Mouse (Mus musculus) midbrain, postnatal 0 days (tissue): ENCODE results near the gene Nfatc3. TPM values are rescaled to one million over a fixed set of nuclear protein-coding genes. Genes with fewer than 3 reads are reported as not detected.
A peak's percentile ranks its signal among the peaks of the same experiment; 100 is the strongest.

ENCODE experiments used
- ATAC-seq: fragments of 200-750 bp; cut with Nextera tagmentation; 2 replicates; pipeline ENCODE4 v1.8.0; 2017; ENCODE audit warnings: moderate number of reproducible peaks, mild to moderate bottlenecking, moderate TSS enrichment, moderate library complexity; ENCODE audit not compliant: low FRiP score
- DNase-seq: peaks from one replicate; pipeline ENCODE4 v3.0.0-alpha.2; 2015; ENCODE audit warnings: low spot score
- H3K27ac ChIP-seq: fragments of 300-500 bp; sonication (generic); 2 replicates; pipeline ENCODE4 v1.5.1; 2014; ENCODE audit warnings: low read depth, mild to moderate bottlenecking, low read length, mixed read lengths
- H3K27me3 ChIP-seq: fragments of 300-500 bp; sonication (generic); 2 replicates; pipeline ENCODE4 v1.6.1; 2014; ENCODE audit warnings: low read length, control low read depth, mixed read lengths; ENCODE audit not compliant: insufficient read depth
- H3K36me3 ChIP-seq: fragments of 300-500 bp; sonication (generic); 2 replicates; pipeline ENCODE4 v1.6.1; 2014; ENCODE audit warnings: low read length, control low read depth, mixed read lengths; ENCODE audit not compliant: insufficient read depth
- H3K4me1 ChIP-seq: fragments of 300-500 bp; sonication (generic); 2 replicates; pipeline ENCODE4 v1.6.1; 2014; ENCODE audit warnings: mild to moderate bottlenecking, control low read depth, antibody characterized with exemption, low read length, mixed read lengths; ENCODE audit not compliant: insufficient read depth
- H3K4me2 ChIP-seq: fragments of 300-500 bp; sonication (generic); 2 replicates; pipeline ENCODE4 v1.6.1; 2014; ENCODE audit warnings: low read depth, mild to moderate bottlenecking, low read length, mixed read lengths; ENCODE audit not compliant: poor library complexity, severe bottlenecking
- H3K4me3 ChIP-seq: fragments of 300-500 bp; sonication (generic); 2 replicates; pipeline ENCODE4 v1.5.1; 2014; ENCODE audit warnings: low read depth, mild to moderate bottlenecking, low read length, moderate library complexity
- H3K9ac ChIP-seq: fragments of 300-500 bp; sonication (generic); replicated peaks from 2 replicates; pipeline ENCODE4 v1.6.1; 2014; ENCODE audit warnings: mild to moderate bottlenecking, low read length, moderate library complexity, mixed read lengths; ENCODE audit not compliant: poor library complexity, severe bottlenecking
- H3K9me3 ChIP-seq: fragments of 300-500 bp; sonication (generic); 2 replicates; pipeline ENCODE4 v1.6.1; 2016; ENCODE audit warnings: low read length, control low read depth
- CTCF ChIP-seq: IDR thresholded peaks from 2 replicates; pipeline ENCODE4 v1.5.1; 2016; ENCODE audit warnings: antibody characterized with exemption, mild to moderate bottlenecking
- WGBS: fragments of 180-500 bp; shearing (Covaris S2); extraction: QIAGEN DNeasy Blood & Tissue Kit; methylation state at CpG from one replicate; pipeline ENCODE4 v1.1.7; 2014; 5-methylcytosine and 5-hydroxymethylcytosine counted together
- polyA plus RNA-seq: library from polyadenylated mRNA; unstranded; fragments of >200 nt; fragmentation: Nextera tagmentation; extraction: Ambion mirVana; gene quantifications from 2 replicates; pipeline ENCODE4 v1.2.1, GENCODE M21; 2015
- total RNA-seq: library from RNA; depleted of rRNA; stranded (reverse); fragments of >200 nt; gene quantifications from 2 replicates; pipeline ENCODE4 v1.2.3, GENCODE M21; 2014; rRNA removed

The Nfatc3 gene
- total and polyA plus RNA-seq, 2 experiments from 2014 or later = 2.7 to 18.0 TPM

DNA sequence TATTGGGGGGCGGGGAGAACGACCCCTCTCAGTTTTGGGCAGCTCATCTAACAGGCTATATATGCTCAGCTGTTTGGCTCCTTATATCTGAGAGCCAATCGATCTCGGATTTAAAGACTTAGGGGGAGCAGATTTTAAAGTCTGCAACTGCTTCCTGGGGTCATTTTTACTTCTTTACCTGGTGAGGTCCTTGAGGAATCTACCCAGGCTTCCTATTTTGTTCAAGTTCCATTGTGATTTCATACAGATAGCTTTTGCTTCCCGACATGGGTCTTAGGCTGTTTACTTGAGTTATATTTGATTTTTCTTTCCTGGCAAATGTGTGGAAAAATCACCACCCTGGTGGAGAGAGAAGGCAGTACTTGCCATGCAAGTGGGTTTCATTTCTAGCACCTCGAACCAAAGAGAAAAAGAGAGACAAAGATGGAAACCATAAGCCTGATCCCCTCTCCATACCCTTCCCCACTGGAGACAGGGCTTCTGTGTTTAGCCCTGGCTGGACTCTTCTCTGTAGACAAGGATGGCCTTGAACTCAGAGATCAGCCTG, 111.4 kb downstream of the Nfatc3 start:
- no peak overlapping the region for H3K27ac ChIP-seq
- WGBS = 31% methylated on average over 6 of the region's 6 CpGs
- H3K9ac ChIP-seq = peak overlapping the region; percentile 80
- H3K4me2 ChIP-seq = peak overlapping the region; percentile 93
- ATAC-seq = no peak
- no peaks in the 10 kb centered on the region for H3K4me1 ChIP-seq
- H3K9me3 ChIP-seq = no peaks in the 10 kb centered on the region
- no peak for DNase-seq
- peak; percentile 57 for TF ChIP-seq CTCF
- no peaks in the 10 kb centered on the region for H3K36me3 ChIP-seq
- H3K27me3 ChIP-seq = no peaks in the 10 kb centered on the region
- peak overlapping the region; percentile 76 for H3K4me3 ChIP-seq

DNA sequence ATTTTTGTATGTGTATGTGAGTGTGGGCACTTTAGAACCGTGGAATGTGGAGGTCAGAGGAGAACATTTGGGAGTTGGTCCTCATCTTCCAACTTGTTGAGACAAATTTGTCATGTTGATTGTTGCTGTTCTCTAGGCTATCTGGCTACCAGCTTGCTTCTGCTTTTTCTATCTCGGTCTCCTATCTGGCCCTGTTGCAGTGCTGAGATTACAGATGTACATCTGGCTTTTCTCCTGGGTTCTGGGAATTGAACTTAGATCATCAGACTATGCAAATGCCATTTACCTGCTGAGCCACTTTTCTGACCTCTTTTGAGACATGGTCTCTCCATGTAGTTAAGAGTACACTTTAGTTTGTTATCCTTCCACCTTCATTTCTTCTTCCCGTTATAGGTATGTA, 114.9 kb downstream of the Nfatc3 start:
- Histone ChIP-seq H3K9me3 (no peaks in the 10 kb centered on the region), H3K4me1 (no peaks in the 10 kb centered on the region), H3K9ac (no peak overlapping the region), H3K27me3 (no peaks in the 10 kb centered on the region), H3K27ac (no peak overlapping the region), H3K4me2 (no peak overlapping the region), H3K4me3 (no peak overlapping the region), H3K36me3 (no peaks in the 10 kb centered on the region)
- 96% methylated on average over 3 of the region's 3 CpGs for WGBS
- no peak for DNase-seq
- TF ChIP-seq CTCF = no peak
- no peak for ATAC-seq

DNA sequence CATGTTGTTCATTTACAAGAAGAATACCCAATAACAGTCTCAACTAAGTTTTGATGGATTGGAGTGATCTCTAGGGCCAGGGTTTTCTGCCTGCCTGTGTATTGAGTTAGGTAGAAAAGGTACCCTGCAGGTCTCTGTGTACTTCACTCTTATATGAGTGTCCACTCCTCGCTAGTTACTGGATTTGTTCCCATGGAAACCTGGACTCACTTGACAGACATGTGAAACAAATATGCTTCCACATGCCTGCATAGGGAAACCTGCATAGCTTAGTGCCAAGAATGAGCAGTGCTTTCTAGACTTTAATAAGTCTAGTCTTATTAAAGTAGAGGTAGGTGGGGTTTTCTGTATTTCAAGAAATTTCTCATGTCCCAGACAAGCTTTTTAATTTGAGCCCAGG, 118.3 kb downstream of the Nfatc3 start:
- WGBS = 10% methylated on average over 1 of the region's 1 CpGs
- no peaks in the 10 kb centered on the region for H3K27me3 ChIP-seq
- H3K4me2 ChIP-seq = no peak overlapping the region
- no peak overlapping the region for H3K4me3 ChIP-seq
- H3K36me3 ChIP-seq = no peaks in the 10 kb centered on the region
- no peaks in the 10 kb centered on the region for H3K9me3 ChIP-seq
- H3K9ac ChIP-seq = no peak overlapping the region
- H3K27ac ChIP-seq = no peak overlapping the region
- TF ChIP-seq CTCF = no peak
- peak; percentile 9 for DNase-seq
- H3K4me1 ChIP-seq = no peaks in the 10 kb centered on the region
- ATAC-seq = no peak

DNA sequence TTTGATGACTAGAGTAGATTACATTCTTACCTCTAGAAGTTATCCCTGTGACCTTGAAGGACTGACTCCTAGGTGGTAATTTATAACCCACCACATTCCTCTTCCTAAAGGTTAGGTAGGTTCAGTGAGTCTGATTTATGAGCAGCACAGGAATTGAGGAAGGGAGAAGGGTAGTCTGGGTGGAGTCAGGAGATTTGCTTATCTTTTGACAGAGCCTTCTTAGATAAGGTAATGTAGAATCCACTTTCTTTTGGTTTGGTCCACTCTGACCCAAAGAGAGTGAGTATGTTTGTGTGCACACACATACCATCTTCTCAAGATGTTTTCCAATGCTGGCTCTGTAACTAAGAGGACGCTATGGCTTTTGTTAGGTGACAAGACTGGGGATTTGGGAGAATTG, 119.0 kb downstream of the Nfatc3 start:
- no peaks in the 10 kb centered on the region for H3K27me3 ChIP-seq
- H3K4me2 ChIP-seq = no peak overlapping the region
- DNase-seq (no peak), ATAC-seq (no peak)
- H3K4me3 ChIP-seq = no peak overlapping the region
- 81% methylated on average over 1 of the region's 1 CpGs for WGBS
- no peaks in the 10 kb centered on the region for H3K9me3 ChIP-seq
- no peaks in the 10 kb centered on the region for H3K36me3 ChIP-seq
- H3K27ac ChIP-seq = no peak overlapping the region
- no peak overlapping the region for H3K9ac ChIP-seq
- TF ChIP-seq CTCF = no peak
- H3K4me1 ChIP-seq = no peaks in the 10 kb centered on the region

DNA sequence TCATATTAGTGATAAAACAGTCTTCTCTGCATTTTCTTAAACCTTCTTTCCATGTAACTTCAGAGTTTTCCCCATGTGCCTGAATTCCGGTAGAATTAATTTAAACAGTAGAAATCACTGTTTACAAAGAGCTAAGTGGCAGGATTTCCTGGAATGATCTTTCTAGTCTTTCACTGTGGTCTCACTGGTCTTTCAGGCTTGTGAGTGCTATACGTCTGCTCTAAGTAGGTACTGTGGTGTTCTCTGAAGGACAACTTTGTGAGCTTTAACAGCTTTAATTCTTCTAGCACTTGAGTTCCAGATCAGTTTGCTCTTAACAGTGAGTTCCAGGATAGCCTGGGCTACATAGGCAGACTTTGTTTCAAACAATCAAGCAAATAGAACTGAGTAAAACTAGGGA, 119.8 kb downstream of the Nfatc3 start:
- H3K9me3 ChIP-seq = no peaks in the 10 kb centered on the region
- H3K27me3 ChIP-seq = no peaks in the 10 kb centered on the region
- DNase-seq (no peak), ATAC-seq (no peak)
- H3K36me3 ChIP-seq = no peaks in the 10 kb centered on the region
- no peak overlapping the region for H3K9ac ChIP-seq
- H3K4me1 ChIP-seq = no peaks in the 10 kb centered on the region
- TF ChIP-seq CTCF = no peak
- H3K4me3 ChIP-seq = no peak overlapping the region
- 83% methylated on average over 2 of the region's 2 CpGs for WGBS
- no peak overlapping the region for H3K4me2 ChIP-seq
- H3K27ac ChIP-seq = no peak overlapping the region

Other genes with a start within 250 kb of the Nfatc3 start
- 13.4 and 13.5 TPM in 2 replicates for gene Ranbp10, start 231.5 kb upstream of the Nfatc3 start, total RNA-seq
- 4.8 and 6.4 TPM in 2 replicates for gene Ranbp10, start 231.5 kb upstream of the Nfatc3 start, polyA plus RNA-seq
- gene Tsnaxip1, start 231.1 kb upstream of the Nfatc3 start, total RNA-seq = 0.14 and 0.16 TPM in 2 replicates
- 0.62 and 0.88 TPM in 2 replicates for gene Tsnaxip1, start 231.1 kb upstream of the Nfatc3 start, polyA plus RNA-seq
- 44.8 and 48.6 TPM in 2 replicates for gene Cenpt, start 205.6 kb upstream of the Nfatc3 start, total RNA-seq
- gene Cenpt, start 205.6 kb upstream of the Nfatc3 start, polyA plus RNA-seq = 45.2 and 48.7 TPM in 2 replicates
- 52.0 and 80.1 TPM in 2 replicates for gene Thap11, start 203.7 kb upstream of the Nfatc3 start, total RNA-seq
- 40.1 and 42.9 TPM in 2 replicates for gene Thap11, start 203.7 kb upstream of the Nfatc3 start, polyA plus RNA-seq
- 60.7 and 65.2 TPM in 2 replicates for gene Nutf2, start 198.3 kb upstream of the Nfatc3 start, total RNA-seq
- 109 and 137 TPM in 2 replicates for gene Nutf2, start 198.3 kb upstream of the Nfatc3 start, polyA plus RNA-seq
- gene Edc4, start 178.0 kb upstream of the Nfatc3 start, total RNA-seq = 100 and 125 TPM in 2 replicates
- 45.2 and 45.4 TPM in 2 replicates for gene Edc4, start 178.0 kb upstream of the Nfatc3 start, polyA plus RNA-seq
- 1.3 and 1.9 TPM in 2 replicates for gene Nrn1l, start 165.3 kb upstream of the Nfatc3 start, total RNA-seq
- gene Nrn1l, start 165.3 kb upstream of the Nfatc3 start, polyA plus RNA-seq = 1.3 TPM in 2 replicates
- 23.2 and 23.9 TPM in 2 replicates for gene Pskh1, start 158.4 kb upstream of the Nfatc3 start, total RNA-seq
- gene Pskh1, start 158.4 kb upstream of the Nfatc3 start, polyA plus RNA-seq = 8.7 and 11.9 TPM in 2 replicates
- gene Ctrl, start 125.0 kb upstream of the Nfatc3 start, total RNA-seq = 3.6 and 4.0 TPM in 2 replicates
- gene Ctrl, start 125.0 kb upstream of the Nfatc3 start, polyA plus RNA-seq = 3.2 and 3.9 TPM in 2 replicates
- 44.9 and 85.1 TPM in 2 replicates for gene Psmb10, start 120.4 kb upstream of the Nfatc3 start, total RNA-seq
- gene Psmb10, start 120.4 kb upstream of the Nfatc3 start, polyA plus RNA-seq = 110 and 122 TPM in 2 replicates
- gene Lcat, start 115.5 kb upstream of the Nfatc3 start, total RNA-seq = 7.5 and 19.3 TPM in 2 replicates
- gene Lcat, start 115.5 kb upstream of the Nfatc3 start, polyA plus RNA-seq = 5.6 and 6.8 TPM in 2 replicates
- gene Slc12a4, start 92.7 kb upstream of the Nfatc3 start, total RNA-seq = 11.8 and 12.1 TPM in 2 replicates
- gene Slc12a4, start 92.7 kb upstream of the Nfatc3 start, polyA plus RNA-seq = 9.6 and 12.0 TPM in 2 replicates
- gene Dpep3, start 79.4 kb upstream of the Nfatc3 start, total RNA-seq = not detected in 2 replicates
- not detected in 2 replicates for gene Dpep3, start 79.4 kb upstream of the Nfatc3 start, polyA plus RNA-seq
- gene Dus2, start 67.5 kb upstream of the Nfatc3 start, total RNA-seq = 16.3 and 18.8 TPM in 2 replicates
- gene Dus2, start 67.5 kb upstream of the Nfatc3 start, polyA plus RNA-seq = 21.3 and 22.2 TPM in 2 replicates
- gene Dpep2nb, start 52.9 kb upstream of the Nfatc3 start, total RNA-seq = not detected in 2 replicates
- gene Dpep2nb, start 52.9 kb upstream of the Nfatc3 start, polyA plus RNA-seq = not detected in 2 replicates
- gene Ddx28, start 47.0 kb upstream of the Nfatc3 start, total RNA-seq = 29.7 and 36.3 TPM in 2 replicates
- 22.8 and 22.9 TPM in 2 replicates for gene Ddx28, start 47.0 kb upstream of the Nfatc3 start, polyA plus RNA-seq
- 0.77 TPM in 1 of 2 replicates, not detected in the other for gene Esrp2, start 78.1 kb downstream of the Nfatc3 start, total RNA-seq
- gene Esrp2, start 78.1 kb downstream of the Nfatc3 start, polyA plus RNA-seq = 0.31 TPM in 1 of 2 replicates, not detected in the other
- 21.3 and 22.5 TPM in 2 replicates for gene Pla2g15, start 91.6 kb downstream of the Nfatc3 start, total RNA-seq
- gene Pla2g15, start 91.6 kb downstream of the Nfatc3 start, polyA plus RNA-seq = 16.7 and 18.7 TPM in 2 replicates
- 37.1 and 44.3 TPM in 2 replicates for gene Slc7a6, start 110.0 kb downstream of the Nfatc3 start, total RNA-seq
- 40.2 and 41.7 TPM in 2 replicates for gene Slc7a6, start 110.0 kb downstream of the Nfatc3 start, polyA plus RNA-seq
- gene Slc7a6os, start 152.1 kb downstream of the Nfatc3 start, total RNA-seq = 40.5 and 53.3 TPM in 2 replicates
- 33.8 and 35.2 TPM in 2 replicates for gene Slc7a6os, start 152.1 kb downstream of the Nfatc3 start, polyA plus RNA-seq
- gene Prmt7, start 152.1 kb downstream of the Nfatc3 start, total RNA-seq = 60.0 and 71.6 TPM in 2 replicates
- gene Prmt7, start 152.1 kb downstream of the Nfatc3 start, polyA plus RNA-seq = 51.9 and 58.3 TPM in 2 replicates